Mouse (Mus musculus) spleen, adult 2 months (tissue): Measurements from ENCODE around the gene Slc7a5.

Experiments used
- CTCF ChIP-seq: fragments of 200-500 bp; IDR thresholded peaks from 2 replicates; pipeline ENCODE4 v1.5.1; 2011; ENCODE audit warnings: mild to moderate bottlenecking, inconsistent platforms; ENCODE audit not compliant: insufficient read depth, insufficient read length, insufficient replicate concordance; ENCODE audit errors: extremely low read depth
- POLR2A ChIP-seq: fragments of 200-500 bp; IDR thresholded peaks from 2 replicates; pipeline ENCODE4 v1.6.1; 2011; ENCODE audit warnings: low read depth, low read length, inconsistent platforms

GRCm38 (mm10) chr8:121912831-121913230 is 5.3 kb upstream of the Slc7a5 start:
- no peak for TF ChIP-seq POLR2A
- no peak for TF ChIP-seq CTCF
